Mouse (Mus musculus): ENCODE results near the gene Dlk2. TPM values are rescaled to one million over a fixed set of nuclear protein-coding genes. Genes with fewer than 3 reads are reported as not detected.

Dlk2 gene
- polyA plus RNA-seq, 1 experiment from 2014 or later, result 1.2 TPM

GRCm38 (mm10) chr17:46351026-46351700, 53.9 kb downstream of the Dlk2 start:
- 88% methylated on average over 8 of the region's 8 CpGs for WGBS
- no peaks in the 10 kb centered on the region for H3K27me3 ChIP-seq (ENCODE audit: poor library complexity, severe bottlenecking)
- H3K27ac ChIP-seq, result no peak overlapping the region
- H3K36me3 ChIP-seq (replicated peaks), result no peaks in the 10 kb centered on the region
- no peaks in the 10 kb centered on the region for H3K4me1 ChIP-seq
- DNase-seq (ENCODE audit: extremely low spot score, low spot score), result no peak
- peaks cover 54% of the 10 kb centered on the region for H3K9me3 ChIP-seq
- no peak overlapping the region for H3K4me3 ChIP-seq

Other genes with a start within 250 kb of the Dlk2 start
- 152 and 154 TPM in 2 replicates for gene Mrps18a, start 186.4 kb upstream of the Dlk2 start, polyA plus RNA-seq (2016; fragmentation: Nextera tagmentation; extraction: Ambion mirVana)
- 8.9 and 11.3 TPM in 2 replicates for gene Rsph9, start 153.2 kb upstream of the Dlk2 start, polyA plus RNA-seq (2016; fragmentation: Nextera tagmentation; extraction: Ambion mirVana)
- gene Mad2l1bp, start 143.9 kb upstream of the Dlk2 start, polyA plus RNA-seq (2016; fragmentation: Nextera tagmentation; extraction: Ambion mirVana), result 36.3 and 36.8 TPM in 2 replicates
- gene Gtpbp2, start 136.4 kb upstream of the Dlk2 start, polyA plus RNA-seq (2016; fragmentation: Nextera tagmentation; extraction: Ambion mirVana), result 29.8 and 30.0 TPM in 2 replicates
- gene Polh, start 94.8 kb upstream of the Dlk2 start, polyA plus RNA-seq (2016; fragmentation: Nextera tagmentation; extraction: Ambion mirVana), result 14.5 and 14.6 TPM in 2 replicates
- gene Xpo5, start 94.6 kb upstream of the Dlk2 start, polyA plus RNA-seq (2016; fragmentation: Nextera tagmentation; extraction: Ambion mirVana), result 79.7 and 80.4 TPM in 2 replicates
- 140 and 143 TPM in 2 replicates for gene Polr1c, start 49.4 kb upstream of the Dlk2 start, polyA plus RNA-seq (2016; fragmentation: Nextera tagmentation; extraction: Ambion mirVana)
- gene Yipf3, start 49.3 kb upstream of the Dlk2 start, polyA plus RNA-seq (2016; fragmentation: Nextera tagmentation; extraction: Ambion mirVana), result 68.3 and 72.5 TPM in 2 replicates
- 0.81 and 1.0 TPM in 2 replicates for gene Lrrc73, start 43.9 kb upstream of the Dlk2 start, polyA plus RNA-seq (2016; fragmentation: Nextera tagmentation; extraction: Ambion mirVana)
- 60.0 and 62.6 TPM in 2 replicates for gene Tjap1, start 14.4 kb upstream of the Dlk2 start, polyA plus RNA-seq (2016; fragmentation: Nextera tagmentation; extraction: Ambion mirVana)
- 5.8 and 6.1 TPM in 2 replicates for gene Abcc10, start 30.9 kb downstream of the Dlk2 start, polyA plus RNA-seq (2016; fragmentation: Nextera tagmentation; extraction: Ambion mirVana)
- gene Zfp318, start 86.3 kb downstream of the Dlk2 start, polyA plus RNA-seq (2016; fragmentation: Nextera tagmentation; extraction: Ambion mirVana), result 6.8 and 7.1 TPM in 2 replicates
- gene Crip3, start 131.5 kb downstream of the Dlk2 start, polyA plus RNA-seq (2016; fragmentation: Nextera tagmentation; extraction: Ambion mirVana), result 0.76 TPM in 1 of 2 replicates, not detected in the other
- gene Slc22a7, start 141.0 kb downstream of the Dlk2 start, polyA plus RNA-seq (2016; fragmentation: Nextera tagmentation; extraction: Ambion mirVana), result not detected in 2 replicates
- gene Ttbk1, start 190.3 kb downstream of the Dlk2 start, polyA plus RNA-seq (2016; fragmentation: Nextera tagmentation; extraction: Ambion mirVana), result 0.71 and 1.1 TPM in 2 replicates
- 107 TPM in 2 replicates for gene Dnph1, start 199.3 kb downstream of the Dlk2 start, polyA plus RNA-seq (2016; fragmentation: Nextera tagmentation; extraction: Ambion mirVana)
- 3.5 and 3.7 TPM in 2 replicates for gene Cul9, start 249.0 kb downstream of the Dlk2 start, polyA plus RNA-seq (2016; fragmentation: Nextera tagmentation; extraction: Ambion mirVana)

Data from forebrain, embryonic 10.5 days (tissue).